Mouse (Mus musculus): ENCODE data around the gene Mcpt1.
"Not testable (repeated sequence)": the region's sequence is repeated elsewhere in the genome, so short reads cannot be mapped to it uniquely, and the experiment has no call there.

Mcpt1 gene

DNA sequence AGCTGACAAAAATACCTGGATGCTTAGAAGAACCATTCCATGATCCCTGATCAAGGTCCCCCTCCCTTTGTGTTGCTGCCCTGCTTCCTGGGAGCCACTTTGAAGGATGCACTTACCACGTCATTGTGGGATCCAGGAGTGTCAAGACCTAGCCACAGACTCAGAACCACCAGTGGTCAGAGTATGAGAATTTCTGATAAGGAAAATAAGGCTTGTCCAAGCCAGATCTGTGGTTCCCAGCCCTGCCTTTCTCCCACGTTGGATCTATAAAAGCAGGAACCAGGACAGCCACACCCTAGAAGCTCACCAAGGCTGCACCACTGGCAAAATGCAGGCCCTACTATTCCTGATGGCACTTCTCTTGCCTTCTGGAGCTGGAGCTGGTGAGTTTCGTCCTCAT is at the start of gene Mcpt1:
Gene Mcpt1 (plus strand): TSS at position 301 of the 400 bp plus-strand sequence.
- DNase-seq: not testable (repeated sequence)

DNA sequence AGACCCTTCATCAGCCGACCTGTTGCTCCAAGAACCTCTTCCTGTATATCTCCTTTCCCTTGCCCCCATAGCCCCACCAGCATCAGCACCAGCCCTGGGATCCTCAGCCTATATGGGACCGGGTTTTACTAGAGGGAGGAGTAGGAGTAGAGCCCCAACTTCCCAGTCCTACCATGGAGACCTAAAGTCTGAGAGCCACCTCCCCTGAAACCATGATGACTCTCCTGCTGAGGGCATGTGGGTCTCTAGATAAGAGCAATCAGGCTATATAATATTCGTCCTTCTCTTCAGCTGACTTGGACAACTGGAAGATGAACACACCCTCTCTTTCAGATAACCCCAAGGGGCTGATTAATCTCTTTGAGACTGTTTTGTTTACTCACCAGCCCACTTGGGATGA is 30.3 kb upstream of the Mcpt1 start:
- DNase-seq: not testable (repeated sequence)

DNA sequence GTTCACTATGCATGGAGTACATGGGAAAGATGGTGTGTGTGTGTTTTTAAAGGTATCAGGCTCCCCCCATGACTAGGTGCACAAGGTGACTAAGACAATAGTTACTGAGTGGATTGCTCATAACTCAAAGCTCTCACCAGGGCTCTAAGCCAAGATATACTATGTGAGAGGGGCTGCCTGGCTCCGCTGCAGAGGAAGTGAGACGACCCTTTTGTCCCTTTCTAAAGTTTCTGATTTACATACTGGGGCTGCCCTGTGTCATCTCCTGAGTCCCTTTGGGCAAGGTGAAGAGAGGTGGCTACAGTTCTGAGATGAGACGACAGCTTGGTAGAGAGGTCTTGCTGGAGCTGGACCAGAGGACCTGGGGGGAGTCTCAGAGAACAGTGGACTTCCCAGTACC is 4.6 kb upstream of the Mcpt1 start:
- no peak for DNase-seq

DNA sequence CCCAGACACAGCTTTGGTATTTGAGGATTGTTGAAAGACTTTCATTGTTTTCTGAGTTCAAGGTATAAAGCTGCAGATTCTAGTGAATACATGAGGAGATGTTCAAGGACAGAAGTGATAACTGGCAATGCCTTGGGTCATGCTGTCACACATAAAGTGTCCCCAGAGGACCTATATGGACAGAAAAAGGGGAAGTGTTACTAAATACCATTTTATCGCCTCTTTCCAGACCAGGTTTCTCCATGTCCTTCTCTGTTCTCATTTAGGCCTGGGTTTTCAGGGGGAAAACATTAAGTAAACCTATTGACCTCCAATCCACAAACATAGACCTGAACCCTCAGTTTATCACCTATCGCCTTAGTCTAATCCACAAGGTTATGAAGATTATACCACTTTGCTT is 3.8 kb upstream of the Mcpt1 start:
- no peak for DNase-seq

DNA sequence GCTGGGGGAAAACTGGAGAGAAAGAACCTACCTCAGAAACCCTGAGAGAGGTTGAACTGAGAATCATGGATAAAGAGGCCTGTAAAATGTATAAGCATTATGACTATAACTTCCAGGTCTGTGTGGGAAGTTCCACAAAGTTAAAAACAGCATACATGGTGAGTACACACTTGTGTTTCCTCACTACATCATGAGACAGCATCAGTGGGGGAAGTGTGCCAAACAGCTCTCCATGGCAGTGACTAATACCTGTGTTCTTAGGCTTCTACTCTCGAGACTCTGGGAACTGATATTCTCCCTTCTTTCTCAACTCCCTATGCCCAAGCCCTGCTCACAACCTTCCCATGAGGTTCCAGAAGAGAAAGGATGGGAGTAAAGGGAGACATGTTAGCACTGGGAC is 1.7 kb downstream of the Mcpt1 start:
- DNase-seq: no peak

DNA sequence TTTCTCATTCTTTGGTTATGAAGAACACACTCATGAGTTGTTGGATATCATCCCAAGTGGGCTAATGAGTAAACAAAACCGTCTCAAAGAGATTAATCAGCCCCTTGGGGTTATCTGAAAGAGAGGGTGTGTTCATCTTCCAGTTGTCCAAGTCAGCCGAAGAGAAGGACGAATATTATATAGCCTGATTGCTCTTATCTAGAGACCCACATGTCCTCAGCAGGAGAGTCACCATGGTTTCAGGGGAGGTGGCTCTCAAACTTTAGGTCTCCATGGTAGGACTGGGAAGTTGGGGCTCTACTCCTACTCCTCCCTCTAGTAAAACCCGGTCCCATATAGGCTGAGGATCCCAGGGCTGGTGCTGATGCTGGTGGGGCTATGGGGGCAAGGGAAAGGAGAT is 3.5 kb downstream of the Mcpt1 start:
- DNase-seq: not testable (repeated sequence)

DNA sequence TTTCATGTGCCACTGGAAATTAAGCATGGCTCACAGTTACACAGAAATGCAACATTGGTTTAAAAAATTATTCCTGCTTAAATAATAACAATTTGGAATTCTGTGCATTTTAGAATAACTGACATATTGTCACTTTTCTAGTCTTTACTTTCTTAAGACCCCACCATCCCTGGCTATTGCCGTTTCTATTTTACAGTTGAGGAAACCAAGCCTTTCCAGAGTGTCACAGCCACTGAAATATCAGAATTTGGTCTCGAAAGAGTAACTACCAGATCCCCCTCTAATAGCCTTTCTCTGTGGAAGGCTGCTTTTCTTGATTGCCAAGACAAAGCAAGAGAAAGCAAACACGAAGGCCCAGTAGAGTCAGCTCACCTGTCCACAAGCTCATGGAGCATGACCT is 12.6 kb downstream of the Mcpt1 start, which contains the start of gene Mcpt9:
Gene Mcpt9 (minus strand): TSS at position 101 of the 400 bp plus-strand sequence.
- not testable (repeated sequence) for DNase-seq

DNA sequence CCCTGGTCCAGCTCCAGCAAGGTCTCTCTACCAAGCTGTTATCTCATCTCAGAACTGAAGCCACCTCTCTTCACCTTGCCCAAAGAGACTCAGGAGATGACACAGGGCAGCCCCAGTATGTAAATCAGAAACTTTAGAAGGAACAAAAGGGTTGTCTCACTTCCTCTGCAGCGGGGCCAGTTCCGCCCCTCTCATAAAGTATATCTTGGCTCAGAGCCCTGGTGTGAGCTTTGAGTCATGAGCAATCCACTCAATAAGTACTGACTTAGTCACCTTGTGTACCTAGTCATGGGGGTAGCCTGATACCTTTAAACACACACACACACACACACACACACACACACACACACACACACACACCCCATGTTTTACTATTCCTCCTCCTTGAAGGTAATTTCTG is 16.7 kb downstream of the Mcpt1 start:
- DNase-seq: no peak

DNA sequence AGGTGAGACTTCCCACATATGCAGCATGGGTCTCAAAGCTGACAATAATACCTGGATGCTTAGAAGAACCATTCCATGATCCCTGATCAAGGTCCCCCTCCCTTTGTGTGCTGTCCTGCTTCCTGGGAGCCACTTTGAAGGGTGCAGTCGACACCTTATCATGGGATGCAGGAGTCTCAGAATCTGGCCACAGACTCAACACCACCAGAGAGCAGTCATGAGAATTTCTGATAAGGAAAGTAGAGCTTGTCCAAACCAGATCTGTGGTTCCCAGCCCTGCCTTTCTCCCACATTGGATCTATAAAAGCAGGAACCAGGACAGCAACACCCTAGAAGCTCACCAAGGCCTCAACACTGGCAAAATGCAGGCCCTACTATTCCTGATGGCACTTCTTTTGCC is 24.0 kb downstream of the Mcpt1 start, which contains the start of gene Mcpt2:
Gene Mcpt2 (plus strand): TSS at position 250 of the 400 bp plus-strand sequence.
- not testable (repeated sequence) for DNase-seq

DNA sequence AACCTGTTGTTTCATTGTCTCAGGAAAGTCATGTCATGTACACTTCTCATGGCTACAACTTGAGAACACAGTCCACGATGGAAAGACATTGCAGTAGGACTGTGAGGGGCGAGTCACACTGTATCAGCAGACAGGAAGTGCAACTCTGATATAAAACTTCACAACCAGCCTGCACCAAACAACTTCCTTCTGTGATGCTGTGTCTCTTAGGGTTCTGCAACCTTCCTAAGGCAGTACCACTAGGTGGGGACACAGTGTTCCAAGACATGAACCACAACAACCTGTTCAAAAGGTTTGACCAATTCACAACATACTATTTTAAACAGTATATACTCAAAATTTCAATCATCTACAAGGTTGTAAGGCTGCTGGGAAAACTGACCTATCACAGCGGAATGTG is 37.6 kb downstream of the Mcpt1 start:
- no peak for DNase-seq

DNA sequence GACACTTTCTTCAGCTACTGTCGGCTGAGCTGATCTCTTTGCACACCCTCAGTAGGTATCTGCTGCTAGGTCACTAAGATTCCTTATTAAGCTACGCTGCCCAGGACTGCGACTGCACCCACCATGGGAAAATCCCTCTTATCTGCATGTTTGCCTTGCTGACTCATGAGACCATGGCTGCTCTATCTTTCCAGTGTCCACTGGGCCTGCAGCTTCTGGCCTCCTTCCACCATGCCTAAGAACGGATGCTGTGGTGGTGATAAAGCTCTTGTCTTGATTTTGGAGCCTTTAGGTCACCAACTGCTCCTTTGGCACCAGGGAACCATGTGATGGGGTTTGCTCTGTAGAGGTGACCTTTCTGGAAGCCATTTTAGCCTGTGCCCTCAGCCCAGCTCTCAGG is 40.0 kb downstream of the Mcpt1 start:
- DNase-seq: no peak

DNA sequence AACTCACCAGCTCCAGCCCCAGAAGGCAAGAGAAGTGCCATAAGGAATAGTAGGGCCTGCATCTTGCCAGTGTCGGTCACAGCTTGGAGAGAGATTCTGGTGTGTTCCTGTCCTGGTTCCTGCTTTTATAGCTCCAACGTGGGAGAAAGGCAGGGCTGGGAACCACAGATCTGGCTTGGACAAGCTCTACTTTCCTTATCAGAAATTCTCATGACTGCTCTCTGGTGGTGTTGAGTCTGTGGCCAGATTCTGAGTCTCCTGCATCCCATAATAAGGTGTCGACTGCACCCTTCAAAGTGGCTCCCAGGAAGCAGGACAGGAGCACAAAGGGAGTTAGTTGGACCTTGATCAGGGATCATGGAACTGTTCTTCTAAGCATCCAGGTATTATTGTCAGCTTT is 44.4 kb downstream of the Mcpt1 start, which contains the start of gene Mcpt4:
Gene Mcpt4 (minus strand): TSS at position 101 of the 400 bp plus-strand sequence.
- DNase-seq: not testable (repeated sequence)

Data from cerebellum, postnatal 36 days (tissue).